Mouse (Mus musculus): ENCODE data around the gene Gm9767. TPM values are rescaled to one million over a fixed set of nuclear protein-coding genes. Genes with fewer than 3 reads are reported as not detected.

Gene Gm9767
- total and polyA plus RNA-seq, 2 experiments, result not detected

GRCm38 (mm10) chr10:26076949-26077348 is 1.1 kb upstream of the Gm9767 start:
- H3K79me2 ChIP-seq (ENCODE audit: control insufficient read depth, insufficient read depth, low read length), result no peaks in the 10 kb centered on the region
- H3K27ac ChIP-seq (replicated peaks; ENCODE audit: insufficient read depth, low read depth, low read length), result no peak overlapping the region
- no peaks in the 10 kb centered on the region for H3K4me1 ChIP-seq (ENCODE audit: control insufficient read depth, insufficient read depth, low read length)
- TF ChIP-seq CTCF (IDR thresholded peaks at IDR 0.05; ENCODE audit: low read depth, low read length), result no peak
- no peak for TF ChIP-seq POLR2A (IDR thresholded peaks at IDR 0.05; ENCODE audit: extremely low read depth, insufficient read depth, low read length)
- H3K36me3 ChIP-seq (ENCODE audit: control insufficient read depth, insufficient read depth, low read length), result no peaks in the 10 kb centered on the region
- DNase-seq (ENCODE audit: extremely low read depth, low read depth, low spot score), result no peak
- no peak overlapping the region for H3K4me3 ChIP-seq (ENCODE audit: insufficient read depth, low read depth, low read length)
- WGBS, result 85% methylated on average over 9 of the region's 9 CpGs
- H3K9ac ChIP-seq (ENCODE audit: low read depth, low read length), result no peak overlapping the region
- H3K27me3 ChIP-seq (ENCODE audit: control insufficient read depth, insufficient read depth, low read length), result peaks cover 11% of the 10 kb centered on the region

DNA sequence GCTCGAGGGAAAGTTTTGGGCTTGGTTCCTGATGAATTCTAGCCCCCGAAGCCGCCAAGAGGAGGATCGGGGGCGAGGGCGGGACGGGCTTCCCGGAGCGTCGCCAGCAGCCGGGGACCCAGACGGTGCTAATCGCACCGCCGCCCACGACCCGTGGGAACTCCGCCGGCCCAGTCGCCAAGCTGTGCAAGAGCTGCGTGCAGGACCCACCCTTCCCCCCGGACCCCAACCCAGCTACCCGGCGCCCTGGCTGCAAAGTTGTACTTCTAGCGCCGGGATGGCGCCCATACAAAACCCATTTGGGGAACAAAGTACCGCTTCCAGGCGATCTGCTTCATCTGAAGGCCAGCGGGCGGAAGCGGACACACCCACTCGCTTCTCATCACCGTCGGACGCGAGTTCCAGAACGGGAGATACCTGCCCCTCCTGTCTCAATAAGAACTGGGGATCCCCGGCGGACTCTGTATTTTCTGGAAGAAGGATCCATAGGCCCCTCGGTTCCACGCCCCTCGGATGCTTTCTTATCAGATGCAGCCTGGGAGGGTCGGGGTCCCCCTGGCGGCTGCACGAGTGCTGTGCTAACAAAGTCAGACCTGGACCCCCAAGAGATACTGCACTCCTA is 577 bp downstream of the Gm9767 start, which contains the start of gene Tmem200a:
Tmem200a (minus strand) TSS at position 532 of the 622 bp plus-strand sequence.
- TF ChIP-seq POLR2A (IDR thresholded peaks at IDR 0.05; ENCODE audit: extremely low read depth, insufficient read depth, low read length) (no peak), CTCF (IDR thresholded peaks at IDR 0.05; ENCODE audit: low read depth, low read length) (0 out of 2 replicates have a peak, but pooled peaks have one; percentile 10)
- no peak within 1 kb of the TSS for H3K9ac ChIP-seq (ENCODE audit: low read depth, low read length)
- no peaks in the 10 kb centered on the region for H3K79me2 ChIP-seq (ENCODE audit: control insufficient read depth, insufficient read depth, low read length)
- H3K4me3 ChIP-seq (ENCODE audit: insufficient read depth, low read depth, low read length), result peak within 1 kb of the TSS; percentile 20; the same call in 1 of the 2 replicates
- WGBS, result 1% methylated on average over 46 of the region's 46 CpGs
- no peaks in the 10 kb centered on the region for H3K36me3 ChIP-seq (ENCODE audit: control insufficient read depth, insufficient read depth, low read length)
- H3K4me1 ChIP-seq (ENCODE audit: control insufficient read depth, insufficient read depth, low read length), result no peaks in the 10 kb centered on the region
- no peak for DNase-seq (ENCODE audit: extremely low read depth, low read depth, low spot score)
- no peak within 1 kb of the TSS for H3K27ac ChIP-seq (replicated peaks; ENCODE audit: insufficient read depth, low read depth, low read length)
- H3K27me3 ChIP-seq (ENCODE audit: control insufficient read depth, insufficient read depth, low read length), result peaks cover 11% of the 10 kb centered on the region

GRCm38 (mm10) chr10:26079678-26080077 is 1.6 kb downstream of the Gm9767 start:
- no peak for DNase-seq (ENCODE audit: extremely low read depth, low read depth, low spot score)
- 69% methylated on average over 3 of the region's 3 CpGs for WGBS
- Histone ChIP-seq H3K27ac (replicated peaks; ENCODE audit: insufficient read depth, low read depth, low read length) (no peak overlapping the region), H3K9ac (ENCODE audit: low read depth, low read length) (no peak overlapping the region), H3K4me1 (ENCODE audit: control insufficient read depth, insufficient read depth, low read length) (no peaks in the 10 kb centered on the region), H3K4me3 (ENCODE audit: insufficient read depth, low read depth, low read length) (no peak overlapping the region), H3K79me2 (ENCODE audit: control insufficient read depth, insufficient read depth, low read length) (no peaks in the 10 kb centered on the region), H3K36me3 (ENCODE audit: control insufficient read depth, insufficient read depth, low read length) (no peaks in the 10 kb centered on the region), H3K27me3 (ENCODE audit: control insufficient read depth, insufficient read depth, low read length) (peaks cover 11% of the 10 kb centered on the region)
- TF ChIP-seq POLR2A (IDR thresholded peaks at IDR 0.05; ENCODE audit: extremely low read depth, insufficient read depth, low read length), result no peak
- TF ChIP-seq CTCF (IDR thresholded peaks at IDR 0.05; ENCODE audit: low read depth, low read length), result no peak

GRCm38 (mm10) chr10:26082081-26082480 is 4.0 kb downstream of the Gm9767 start:
- Histone ChIP-seq H3K79me2 (ENCODE audit: control insufficient read depth, insufficient read depth, low read length) (no peaks in the 10 kb centered on the region), H3K36me3 (ENCODE audit: control insufficient read depth, insufficient read depth, low read length) (no peaks in the 10 kb centered on the region), H3K9ac (ENCODE audit: low read depth, low read length) (no peak overlapping the region), H3K4me3 (ENCODE audit: insufficient read depth, low read depth, low read length) (no peak overlapping the region), H3K27ac (replicated peaks; ENCODE audit: insufficient read depth, low read depth, low read length) (no peak overlapping the region), H3K27me3 (ENCODE audit: control insufficient read depth, insufficient read depth, low read length) (peaks cover 11% of the 10 kb centered on the region), H3K4me1 (ENCODE audit: control insufficient read depth, insufficient read depth, low read length) (no peaks in the 10 kb centered on the region)
- no peak for DNase-seq (ENCODE audit: extremely low read depth, low read depth, low spot score)
- WGBS, result 69% methylated on average over 4 of the region's 4 CpGs
- no peak for TF ChIP-seq CTCF (IDR thresholded peaks at IDR 0.05; ENCODE audit: low read depth, low read length)
- no peak for TF ChIP-seq POLR2A (IDR thresholded peaks at IDR 0.05; ENCODE audit: extremely low read depth, insufficient read depth, low read length)

DNA sequence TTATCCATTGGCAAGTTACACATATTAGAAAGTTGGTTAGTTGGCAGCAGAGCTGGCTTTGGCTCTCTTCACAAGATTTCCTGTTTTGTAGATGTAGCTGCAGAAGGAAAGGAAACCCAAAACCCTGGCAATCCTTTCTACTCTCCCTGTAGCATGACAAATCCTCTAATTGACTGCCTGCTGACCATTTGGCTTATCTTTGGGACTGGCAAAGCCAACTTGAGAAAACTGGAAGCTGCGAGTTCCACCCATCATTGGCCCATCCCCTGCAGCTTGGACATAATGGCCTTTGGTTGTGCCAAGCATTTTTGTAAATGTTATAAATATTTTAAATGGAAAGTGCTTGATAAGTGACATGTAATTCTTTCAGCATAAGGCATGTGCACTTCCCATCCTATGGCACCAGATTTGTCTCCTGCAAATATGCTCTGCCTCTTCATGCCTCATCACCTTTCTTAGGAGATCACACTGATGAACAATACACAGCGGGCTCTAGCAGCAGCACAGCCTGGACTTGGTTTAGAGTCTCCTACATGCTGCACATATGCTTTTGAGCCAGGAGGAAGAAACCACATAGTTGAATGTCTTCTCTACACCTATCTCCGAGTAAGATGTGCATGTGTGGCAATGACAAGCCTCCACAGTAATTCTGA is 25.4 kb downstream of the Gm9767 start:
- TF ChIP-seq CTCF (IDR thresholded peaks at IDR 0.05; ENCODE audit: low read depth, low read length) (no peak), POLR2A (IDR thresholded peaks at IDR 0.05; ENCODE audit: extremely low read depth, insufficient read depth, low read length) (no peak)
- Histone ChIP-seq H3K79me2 (ENCODE audit: control insufficient read depth, insufficient read depth, low read length) (no peaks in the 10 kb centered on the region), H3K4me1 (ENCODE audit: control insufficient read depth, insufficient read depth, low read length) (no peaks in the 10 kb centered on the region), H3K4me3 (ENCODE audit: insufficient read depth, low read depth, low read length) (no peak overlapping the region), H3K9ac (ENCODE audit: low read depth, low read length) (no peak overlapping the region), H3K27me3 (ENCODE audit: control insufficient read depth, insufficient read depth, low read length) (no peaks in the 10 kb centered on the region), H3K36me3 (ENCODE audit: control insufficient read depth, insufficient read depth, low read length) (no peaks in the 10 kb centered on the region), H3K27ac (replicated peaks; ENCODE audit: insufficient read depth, low read depth, low read length) (no peak overlapping the region)
- DNase-seq (ENCODE audit: extremely low read depth, low read depth, low spot score), result no peak
- 74% methylated on average over 3 of the region's 3 CpGs for WGBS

- WGBS, result 79% methylated on average over 4 of the region's 4 CpGs
- Histone ChIP-seq H3K4me3 (ENCODE audit: insufficient read depth, low read depth, low read length) (no peak overlapping the region), H3K4me1 (ENCODE audit: control insufficient read depth, insufficient read depth, low read length) (no peaks in the 10 kb centered on the region), H3K27me3 (ENCODE audit: control insufficient read depth, insufficient read depth, low read length) (no peaks in the 10 kb centered on the region), H3K36me3 (ENCODE audit: control insufficient read depth, insufficient read depth, low read length) (no peaks in the 10 kb centered on the region), H3K79me2 (ENCODE audit: control insufficient read depth, insufficient read depth, low read length) (no peaks in the 10 kb centered on the region), H3K9ac (ENCODE audit: low read depth, low read length) (no peak overlapping the region), H3K27ac (replicated peaks; ENCODE audit: insufficient read depth, low read depth, low read length) (no peak overlapping the region)
- no peak for DNase-seq (ENCODE audit: extremely low read depth, low read depth, low spot score)
- no peak for TF ChIP-seq CTCF (IDR thresholded peaks at IDR 0.05; ENCODE audit: low read depth, low read length)
- no peak for TF ChIP-seq POLR2A (IDR thresholded peaks at IDR 0.05; ENCODE audit: extremely low read depth, insufficient read depth, low read length)
Observed at GRCm38 (mm10) chr10:26114409-26114808, 36.4 kb downstream of the Gm9767 start.
